Mouse (Mus musculus): ENCODE results near the gene Prf1. TPM values are rescaled to one million over a fixed set of nuclear protein-coding genes. Genes with fewer than 3 reads are reported as not detected.

Gene Prf1
- polyA plus RNA-seq, 1 experiment: 5.7 TPM

DNA sequence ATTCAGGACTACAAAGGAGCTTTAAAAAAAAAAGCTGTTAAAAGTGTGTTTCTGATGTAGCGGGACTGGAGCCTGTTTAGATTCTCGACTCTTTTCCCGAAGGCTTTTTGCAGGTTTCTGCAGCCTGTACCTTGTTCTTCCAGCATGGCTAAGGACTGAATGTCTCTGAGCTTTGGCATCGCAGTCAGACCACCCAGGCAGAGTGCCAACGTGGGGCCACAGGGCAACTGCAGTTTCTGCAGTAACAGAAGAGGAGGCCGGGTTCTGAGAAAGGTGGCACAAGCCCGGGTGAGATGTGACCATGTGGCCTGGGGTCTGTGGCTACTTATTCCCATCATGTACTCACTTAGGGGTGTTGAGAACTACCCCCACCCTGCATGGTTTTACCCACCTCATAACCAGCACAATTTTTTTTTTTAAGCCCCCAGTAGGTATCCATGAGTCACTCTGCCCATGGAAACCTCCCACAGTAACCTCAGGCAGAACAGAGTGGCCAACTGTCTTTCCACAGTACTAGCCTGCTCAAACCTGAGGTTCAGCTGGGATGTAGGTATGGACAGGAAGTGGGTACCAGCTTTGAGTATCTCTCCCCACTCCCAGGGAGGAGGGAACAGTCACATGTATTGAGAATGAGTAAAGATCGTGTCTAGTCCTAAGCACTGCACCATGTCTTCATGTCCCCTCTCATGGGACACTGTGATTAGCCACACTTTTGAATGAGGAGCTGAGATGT lies 754 bp upstream of the Prf1 start:
- Histone ChIP-seq H3K36me3 (ENCODE audit: control insufficient read depth, insufficient read depth, low read length) (no peaks in the 10 kb centered on the region), H3K27me3 (ENCODE audit: control insufficient read depth, insufficient read depth, low read length) (no peaks in the 10 kb centered on the region), H3K27ac (ENCODE audit: control insufficient read depth, insufficient read depth, low read length) (peak overlapping the region; percentile 36; the same call in 1 of the 2 replicates), H3K4me1 (replicated peaks; ENCODE audit: control insufficient read depth, insufficient read depth, low read length) (peaks cover 16% of the 10 kb centered on the region), H3K4me3 (ENCODE audit: control insufficient read depth, insufficient read depth, low read length) (no peak overlapping the region; the same call in 1 of the 2 replicates)
- DNase-seq: no peak
- TF ChIP-seq CTCF (IDR thresholded peaks at IDR 0.05; ENCODE audit: borderline replicate concordance, control insufficient read depth, extremely low read depth, insufficient read depth, low read length, poor library complexity) (no peak), POLR2A (IDR thresholded peaks at IDR 0.05; ENCODE audit: control insufficient read depth, extremely low read depth, insufficient read depth, low read length, poor library complexity) (no peak)
- 43% methylated on average over 8 of the region's 8 CpGs for WGBS

DNA sequence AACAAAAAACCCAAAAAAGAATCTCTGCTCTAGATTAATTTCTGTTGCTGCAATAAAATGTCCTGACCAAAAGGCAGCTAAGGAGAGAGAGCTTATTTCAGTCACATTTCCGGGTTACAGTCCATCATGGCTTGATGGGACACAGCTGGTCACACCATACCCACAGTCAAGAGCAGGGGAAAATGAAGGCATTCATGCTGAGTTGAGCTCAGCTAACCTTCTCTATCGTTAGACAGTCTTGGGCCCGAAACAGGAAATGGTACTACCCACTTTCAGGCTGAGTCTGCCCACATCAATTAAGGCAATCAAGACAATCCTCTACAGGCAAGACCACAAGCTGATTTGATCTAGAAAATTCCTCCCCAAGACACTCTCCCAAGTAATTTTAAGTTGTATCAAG lies 3.4 kb downstream of the Prf1 start:
- no peak for TF ChIP-seq CTCF (IDR thresholded peaks at IDR 0.05; ENCODE audit: borderline replicate concordance, control insufficient read depth, extremely low read depth, insufficient read depth, low read length, poor library complexity)
- no peak for TF ChIP-seq POLR2A (IDR thresholded peaks at IDR 0.05; ENCODE audit: control insufficient read depth, extremely low read depth, insufficient read depth, low read length, poor library complexity)
- Histone ChIP-seq H3K4me3 (ENCODE audit: control insufficient read depth, insufficient read depth, low read length) (no peak overlapping the region), H3K4me1 (replicated peaks; ENCODE audit: control insufficient read depth, insufficient read depth, low read length) (peaks cover 22% of the 10 kb centered on the region), H3K27me3 (ENCODE audit: control insufficient read depth, insufficient read depth, low read length) (no peaks in the 10 kb centered on the region), H3K27ac (ENCODE audit: control insufficient read depth, insufficient read depth, low read length) (no peak overlapping the region), H3K36me3 (ENCODE audit: control insufficient read depth, insufficient read depth, low read length) (no peaks in the 10 kb centered on the region)
- DNase-seq: peak; percentile 5
- 7% methylated on average over 3 of the region's 3 CpGs for WGBS

DNA sequence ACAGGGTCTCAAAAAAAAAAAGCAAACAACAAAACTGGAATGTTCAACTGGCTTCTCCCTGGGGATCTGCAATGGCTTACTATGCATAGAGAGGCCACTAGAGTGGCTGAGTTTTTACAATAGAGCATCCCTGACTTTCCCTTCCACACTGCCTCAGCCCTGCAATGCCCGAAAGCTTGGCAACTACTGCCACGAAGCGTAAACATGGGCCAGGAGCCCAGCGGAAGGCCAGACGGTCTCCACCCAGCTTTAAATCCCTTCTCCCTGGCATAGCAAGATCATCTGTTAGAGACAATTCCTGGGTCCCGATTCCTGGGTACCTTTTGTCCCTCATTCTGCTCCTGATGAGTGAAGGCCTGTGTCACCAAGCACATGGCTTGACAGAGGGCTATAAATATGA lies 6.4 kb downstream of the Prf1 start:
- Histone ChIP-seq H3K27ac (ENCODE audit: control insufficient read depth, insufficient read depth, low read length) (no peak overlapping the region), H3K4me3 (ENCODE audit: control insufficient read depth, insufficient read depth, low read length) (no peak overlapping the region), H3K36me3 (ENCODE audit: control insufficient read depth, insufficient read depth, low read length) (no peaks in the 10 kb centered on the region), H3K4me1 (replicated peaks; ENCODE audit: control insufficient read depth, insufficient read depth, low read length) (peaks cover 18% of the 10 kb centered on the region), H3K27me3 (ENCODE audit: control insufficient read depth, insufficient read depth, low read length) (no peaks in the 10 kb centered on the region)
- no peak for DNase-seq
- WGBS: 99% methylated on average over 6 of the region's 6 CpGs
- TF ChIP-seq POLR2A (IDR thresholded peaks at IDR 0.05; ENCODE audit: control insufficient read depth, extremely low read depth, insufficient read depth, low read length, poor library complexity) (no peak), CTCF (IDR thresholded peaks at IDR 0.05; ENCODE audit: borderline replicate concordance, control insufficient read depth, extremely low read depth, insufficient read depth, low read length, poor library complexity) (no peak)

DNA sequence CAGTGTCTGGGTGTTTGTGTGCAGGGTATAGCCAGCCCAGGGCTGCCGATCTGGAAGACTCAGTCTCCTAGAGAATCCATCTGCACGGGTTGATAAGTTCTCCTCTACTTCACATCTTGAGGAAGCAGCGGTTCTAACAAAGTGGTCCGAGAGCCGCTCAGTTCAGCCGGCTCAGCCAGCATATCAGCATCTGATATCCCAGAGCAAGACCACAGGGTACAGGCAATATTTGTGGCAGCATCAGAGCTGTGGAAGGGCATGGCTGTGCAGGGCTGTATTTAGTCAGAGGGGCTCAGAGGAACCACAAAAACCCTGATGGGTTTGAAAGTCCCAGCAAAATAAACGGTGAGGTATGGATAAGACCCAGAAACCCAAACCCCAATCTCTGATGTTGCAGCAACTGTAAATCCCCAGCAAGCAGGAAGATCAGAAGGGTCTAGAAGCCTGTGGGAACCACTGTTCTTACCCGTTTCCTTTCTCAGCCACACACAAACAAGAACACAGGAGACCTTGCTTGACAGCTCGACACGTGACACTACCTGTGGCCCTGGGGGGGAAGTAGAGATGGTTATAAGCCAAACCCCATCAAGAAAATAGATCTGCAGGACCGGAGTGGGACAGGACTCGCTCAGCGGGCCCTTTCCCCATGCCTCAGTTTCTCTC lies 8.4 kb downstream of the Prf1 start:
- 7% methylated on average over 13 of the region's 13 CpGs for WGBS
- H3K36me3 ChIP-seq (ENCODE audit: control insufficient read depth, insufficient read depth, low read length): no peaks in the 10 kb centered on the region
- no peak overlapping the region for H3K4me3 ChIP-seq (ENCODE audit: control insufficient read depth, insufficient read depth, low read length)
- peak; percentile 53 for DNase-seq
- no peaks in the 10 kb centered on the region for H3K27me3 ChIP-seq (ENCODE audit: control insufficient read depth, insufficient read depth, low read length)
- no peak for TF ChIP-seq POLR2A (IDR thresholded peaks at IDR 0.05; ENCODE audit: control insufficient read depth, extremely low read depth, insufficient read depth, low read length, poor library complexity)
- no peak for TF ChIP-seq CTCF (IDR thresholded peaks at IDR 0.05; ENCODE audit: borderline replicate concordance, control insufficient read depth, extremely low read depth, insufficient read depth, low read length, poor library complexity)
- peaks cover 18% of the 10 kb centered on the region for H3K4me1 ChIP-seq (replicated peaks; ENCODE audit: control insufficient read depth, insufficient read depth, low read length)
- H3K27ac ChIP-seq (ENCODE audit: control insufficient read depth, insufficient read depth, low read length): peak overlapping the region; percentile 27; the same call in 1 of the 2 replicates

DNA sequence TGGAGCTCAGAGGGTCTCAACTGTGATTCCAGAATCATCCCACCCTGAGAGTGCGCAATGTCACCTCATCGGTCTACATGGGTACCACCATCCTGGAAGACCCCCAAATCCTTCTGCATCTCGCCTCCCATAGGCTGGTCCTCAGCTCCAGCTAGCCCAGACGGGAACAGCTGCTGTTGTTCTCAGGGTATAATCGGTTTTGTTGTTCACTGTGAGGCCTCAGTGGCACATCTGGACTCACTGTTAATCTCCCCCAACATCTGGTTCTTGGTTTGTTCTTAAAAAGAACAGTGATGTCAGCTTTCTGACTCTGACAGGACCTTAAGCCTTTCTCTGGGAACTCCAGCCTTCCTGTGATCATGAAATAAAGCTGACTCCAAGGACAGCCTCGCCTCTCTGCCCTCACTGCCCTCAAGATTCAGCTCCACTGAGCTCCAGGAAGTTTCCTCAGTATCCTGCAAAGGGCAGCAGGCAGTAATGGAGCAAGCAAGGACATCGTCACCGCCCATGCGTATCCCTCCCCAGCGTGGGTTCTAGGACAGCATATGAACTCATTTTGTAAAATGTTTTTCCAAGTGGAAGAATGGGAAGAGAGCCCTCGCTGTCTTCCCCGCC lies 11.2 kb downstream of the Prf1 start:
- DNase-seq: no peak

DNA sequence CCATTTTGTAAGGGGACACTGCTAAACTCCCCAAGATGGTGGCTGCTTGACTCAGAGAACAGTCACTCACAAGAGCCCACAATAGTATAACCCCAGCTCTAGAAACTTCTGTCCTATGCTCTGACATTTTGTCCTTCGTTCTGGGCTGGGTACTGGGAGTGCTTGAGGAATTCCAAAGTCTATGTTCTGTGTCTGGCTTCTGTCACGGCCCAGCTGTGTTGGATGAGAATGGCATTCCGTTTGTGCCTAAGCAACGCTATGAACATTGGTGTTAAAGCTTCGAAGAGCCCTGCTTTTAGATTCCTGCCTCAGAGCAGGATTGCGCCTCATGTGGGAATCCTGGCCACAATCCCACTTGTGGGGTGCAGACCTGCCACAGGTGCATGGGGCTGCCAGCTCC lies 14.5 kb downstream of the Prf1 start:
- H3K27ac ChIP-seq (ENCODE audit: control insufficient read depth, insufficient read depth, low read length): no peak overlapping the region
- no peak for DNase-seq
- H3K4me3 ChIP-seq (ENCODE audit: control insufficient read depth, insufficient read depth, low read length): no peak overlapping the region
- peaks cover 7% of the 10 kb centered on the region for H3K4me1 ChIP-seq (replicated peaks; ENCODE audit: control insufficient read depth, insufficient read depth, low read length)
- H3K27me3 ChIP-seq (ENCODE audit: control insufficient read depth, insufficient read depth, low read length): no peaks in the 10 kb centered on the region
- 96% methylated on average over 6 of the region's 6 CpGs for WGBS
- H3K36me3 ChIP-seq (ENCODE audit: control insufficient read depth, insufficient read depth, low read length): no peaks in the 10 kb centered on the region
- TF ChIP-seq CTCF (IDR thresholded peaks at IDR 0.05; ENCODE audit: borderline replicate concordance, control insufficient read depth, extremely low read depth, insufficient read depth, low read length, poor library complexity): no peak
- TF ChIP-seq POLR2A (IDR thresholded peaks at IDR 0.05; ENCODE audit: control insufficient read depth, extremely low read depth, insufficient read depth, low read length, poor library complexity): no peak

More for the DNA sequence above, 11.2 kb downstream of the Prf1 start:
- Histone ChIP-seq H3K4me3 (ENCODE audit: control insufficient read depth, insufficient read depth, low read length) (no peak overlapping the region), H3K36me3 (ENCODE audit: control insufficient read depth, insufficient read depth, low read length) (no peaks in the 10 kb centered on the region), H3K27me3 (ENCODE audit: control insufficient read depth, insufficient read depth, low read length) (no peaks in the 10 kb centered on the region), H3K4me1 (replicated peaks; ENCODE audit: control insufficient read depth, insufficient read depth, low read length) (peaks cover 18% of the 10 kb centered on the region), H3K27ac (ENCODE audit: control insufficient read depth, insufficient read depth, low read length) (no peak overlapping the region)
- WGBS: 77% methylated on average over 12 of the region's 12 CpGs
- TF ChIP-seq POLR2A (IDR thresholded peaks at IDR 0.05; ENCODE audit: control insufficient read depth, extremely low read depth, insufficient read depth, low read length, poor library complexity): no peak
- no peak for TF ChIP-seq CTCF (IDR thresholded peaks at IDR 0.05; ENCODE audit: borderline replicate concordance, control insufficient read depth, extremely low read depth, insufficient read depth, low read length, poor library complexity)

Measured in thymus, adult 2 months (tissue).